Mouse (Mus musculus): ENCODE measurements around the gene Susd4. TPM values are rescaled to one million over a fixed set of nuclear protein-coding genes. Genes with fewer than 3 reads are reported as not detected.

Susd4 gene
- polyA plus RNA-seq, 1 experiment = 0.93 TPM

GRCm38 (mm10) chr1:182784784-182785183 is 21.1 kb downstream of the Susd4 start:
- WGBS = 69% methylated on average over 3 of the region's 3 CpGs
- no peak for DNase-seq (ENCODE audit: low read depth, low spot score)

- WGBS = 38% methylated on average over 5 of the region's 5 CpGs
- DNase-seq (ENCODE audit: low read depth, low spot score) = no peak
Observed at GRCm38 (mm10) chr1:182785504-182785903, 21.8 kb downstream of the Susd4 start.

GRCm38 (mm10) chr1:182787030-182787429 is 23.4 kb downstream of the Susd4 start:
- no peak for DNase-seq (ENCODE audit: low read depth, low spot score)
- WGBS = 50% methylated on average over 7 of the region's 7 CpGs

- no peak for DNase-seq (ENCODE audit: low read depth, low spot score)
- 44% methylated on average over 6 of the region's 6 CpGs for WGBS
Observed at GRCm38 (mm10) chr1:182788896-182789295, 25.2 kb downstream of the Susd4 start.

- no peak for DNase-seq (ENCODE audit: low read depth, low spot score)
- 25% methylated on average over 16 of the region's 16 CpGs for WGBS
Observed at GRCm38 (mm10) chr1:182792521-182793071, 28.9 kb downstream of the Susd4 start.

GRCm38 (mm10) chr1:182794221-182794620 is 30.6 kb downstream of the Susd4 start:
- DNase-seq (ENCODE audit: low read depth, low spot score) = no peak
- WGBS = 82% methylated on average over 10 of the region's 10 CpGs

GRCm38 (mm10) chr1:182794628-182795027 is 31.0 kb downstream of the Susd4 start:
- 95% methylated on average over 9 of the region's 9 CpGs for WGBS
- DNase-seq (ENCODE audit: low read depth, low spot score) = no peak

- no peak for DNase-seq (ENCODE audit: low read depth, low spot score)
- 81% methylated on average over 14 of the region's 14 CpGs for WGBS
Observed at GRCm38 (mm10) chr1:182797048-182797447, 33.4 kb downstream of the Susd4 start.

- no peak for DNase-seq (ENCODE audit: low read depth, low spot score)
Observed at GRCm38 (mm10) chr1:182801590-182801989, 37.9 kb downstream of the Susd4 start.

GRCm38 (mm10) chr1:182802891-182803290 is 39.2 kb downstream of the Susd4 start:
- no peak for DNase-seq (ENCODE audit: low read depth, low spot score)
- 55% methylated on average over 15 of the region's 15 CpGs for whole genome bisulfite sequencing

More at GRCm38 (mm10) chr1:182801590-182801989, 37.9 kb downstream of the Susd4 start:
- WGBS = 76% methylated on average over 2 of the region's 2 CpGs

- 57% methylated on average over 7 of the region's 7 CpGs for WGBS
- no peak for DNase-seq (ENCODE audit: low read depth, low spot score)
Observed at GRCm38 (mm10) chr1:182813991-182814390, 50.3 kb downstream of the Susd4 start.

GRCm38 (mm10) chr1:182814566-182814965 is 50.9 kb downstream of the Susd4 start:
- no peak for DNase-seq (ENCODE audit: low read depth, low spot score)
- WGBS = 87% methylated on average over 6 of the region's 6 CpGs

GRCm38 (mm10) chr1:182817106-182817505 is 53.4 kb downstream of the Susd4 start:
- DNase-seq (ENCODE audit: low read depth, low spot score) = no peak
- 70% methylated on average over 5 of the region's 5 CpGs for WGBS

GRCm38 (mm10) chr1:182817624-182818023 is 54.0 kb downstream of the Susd4 start:
- no peak for DNase-seq (ENCODE audit: low read depth, low spot score)
- 40% methylated on average over 6 of the region's 6 CpGs for WGBS

- 52% methylated on average over 10 of the region's 10 CpGs for WGBS
- DNase-seq (ENCODE audit: low read depth, low spot score) = no peak
Observed at GRCm38 (mm10) chr1:182818931-182819330, 55.3 kb downstream of the Susd4 start.

GRCm38 (mm10) chr1:182822729-182823128 is 59.1 kb downstream of the Susd4 start:
- 63% methylated on average over 10 of the region's 10 CpGs for WGBS
- no peak for DNase-seq (ENCODE audit: low read depth, low spot score)

- 54% methylated on average over 21 of the region's 21 CpGs for WGBS
- no peak for DNase-seq (ENCODE audit: low read depth, low spot score)
Observed at GRCm38 (mm10) chr1:182823723-182824421, 60.2 kb downstream of the Susd4 start.

GRCm38 (mm10) chr1:182826557-182826956 is 62.9 kb downstream of the Susd4 start:
- 25% methylated on average over 3 of the region's 3 CpGs for WGBS
- no peak for DNase-seq (ENCODE audit: low read depth, low spot score)

- DNase-seq (ENCODE audit: low read depth, low spot score) = no peak
- 70% methylated on average over 6 of the region's 6 CpGs for WGBS
Observed at GRCm38 (mm10) chr1:182838061-182838460, 74.4 kb downstream of the Susd4 start.

GRCm38 (mm10) chr1:182839332-182839929 is 75.8 kb downstream of the Susd4 start:
- WGBS = 69% methylated on average over 4 of the region's 4 CpGs
- DNase-seq (ENCODE audit: low read depth, low spot score) = no peak

GRCm38 (mm10) chr1:182840011-182840410 is 76.4 kb downstream of the Susd4 start:
- DNase-seq (ENCODE audit: low read depth, low spot score) = no peak
- 75% methylated on average over 6 of the region's 6 CpGs for WGBS
